Mouse (Mus musculus) G1E (cell line): ENCODE measurements around the gene Ptprn. TPM values are rescaled to one million over a fixed set of nuclear protein-coding genes. Genes with fewer than 3 reads are reported as not detected.

Experiments
- ATAC-seq: 2 replicates; pipeline ENCODE4 v1.8.0; 2016; ENCODE audit warnings: mild to moderate bottlenecking; ENCODE audit not compliant: insufficient number of reproducible peaks, poor library complexity, low FRiP score, severe bottlenecking; ENCODE audit errors: extremely low read depth
- DNase-seq: peaks from one replicate; pipeline ENCODE4 v3.0.0; 2012; ENCODE audit warnings: low spot score
- H3K27me3 ChIP-seq: 2 replicates; pipeline ENCODE4 v1.6.1; 2012; ENCODE audit warnings: mild to moderate bottlenecking, low read length, inconsistent platforms; ENCODE audit not compliant: insufficient read depth
- H3K36me3 ChIP-seq: replicated peaks from 2 replicates; pipeline ENCODE3; 2012; ENCODE audit warnings: mild to moderate bottlenecking, inconsistent platforms
- H3K4me1 ChIP-seq: 2 replicates; pipeline ENCODE4 v1.6.1; 2012; ENCODE audit warnings: low read depth, low read length, inconsistent platforms, mixed read lengths; ENCODE audit not compliant: insufficient read depth
- H3K4me3 ChIP-seq: 2 replicates; pipeline ENCODE4 v1.5.1; 2012; ENCODE audit warnings: low read depth, mild to moderate bottlenecking, inconsistent platforms, low read length, moderate library complexity, mixed read lengths
- H3K9me3 ChIP-seq: replicated peaks from 2 replicates; pipeline ENCODE4 v1.6.1; 2012; ENCODE audit warnings: inconsistent platforms
- CTCF ChIP-seq: IDR thresholded peaks from 2 replicates; pipeline ENCODE4 v1.5.1; 2012; ENCODE audit warnings: low read depth, low read length, inconsistent platforms, mixed read lengths
- GATA1 ChIP-seq: IDR thresholded peaks from 2 replicates; pipeline ENCODE4 v1.6.1; 2012; ENCODE audit warnings: borderline replicate concordance, low read length, inconsistent platforms, mixed read lengths
- GATA2 ChIP-seq: IDR thresholded peaks from 2 replicates; pipeline ENCODE4 v1.6.1; 2012; ENCODE audit warnings: low read depth, low read length, inconsistent platforms, borderline replicate concordance
- POLR2AphosphoS5 ChIP-seq: IDR thresholded peaks from 2 replicates; pipeline ENCODE4 v1.6.1; 2012; ENCODE audit warnings: low read depth, low read length, inconsistent platforms; ENCODE audit not compliant: insufficient replicate concordance
- TAL1 ChIP-seq: conservative IDR thresholded peaks from 2 replicates; pipeline ENCODE4 v1.6.1; 2012; ENCODE audit warnings: low read depth, low read length, inconsistent platforms, mixed read lengths
- polyA plus RNA-seq: library from polyadenylated mRNA; stranded (reverse); fragments of >175 nt; gene quantifications from 2 replicates; pipeline ENCODE4 v1.2.3, GENCODE M21; 2012
- total RNA-seq, 2 experiments: library from RNA; stranded (forward) in 1 of 2; stranded (reverse) in 1 of 2; fragments of 200-1000 nt in 1 of 2; fragments of >200 nt in 1 of 2; fragmentation: Nextera tagmentation in 1 of 2; gene quantifications; 2 replicates each; pipeline ENCODE4 v1.2.3; 2014 to 2017

Ptprn gene
- total and polyA plus RNA-seq, 3 experiments, result 0.03 to 0.11 TPM; not detected in 1

- H3K4me1 ChIP-seq, result 0 out of 2 replicates have a peak, but pooled peaks cover 2% of the 10 kb centered on the region
- DNase-seq (no peak), ATAC-seq (no peak)
- TF ChIP-seq TAL1, result no peak
- TF ChIP-seq CTCF, result no peak
- TF ChIP-seq GATA2, result no peak
- TF ChIP-seq GATA1, result no peak
- TF ChIP-seq POLR2AphosphoS5, result no peak
- no peaks in the 10 kb centered on the region for H3K9me3 ChIP-seq
- H3K27me3 ChIP-seq, result peaks cover 32% of the 10 kb centered on the region
- H3K4me3 ChIP-seq, result no peak overlapping the region
- H3K36me3 ChIP-seq, result no peaks in the 10 kb centered on the region
These were observed 27.0 kb upstream of the Ptprn start for GRCm38 (mm10) chr1:75291321-75291720.

- Histone ChIP-seq H3K36me3 (no peaks in the 10 kb centered on the region), H3K4me1 (0 out of 2 replicates have a peak, but pooled peaks cover 2% of the 10 kb centered on the region), H3K27me3 (peaks cover 28% of the 10 kb centered on the region), H3K9me3 (no peaks in the 10 kb centered on the region), H3K4me3 (no peak overlapping the region)
- ATAC-seq (no peak), DNase-seq (peak; percentile 21)
- TF ChIP-seq POLR2AphosphoS5 (no peak), GATA2 (no peak), GATA1 (no peak), CTCF (no peak), TAL1 (no peak)
These were observed 26.3 kb upstream of the Ptprn start for GRCm38 (mm10) chr1:75290582-75290981.

DNA sequence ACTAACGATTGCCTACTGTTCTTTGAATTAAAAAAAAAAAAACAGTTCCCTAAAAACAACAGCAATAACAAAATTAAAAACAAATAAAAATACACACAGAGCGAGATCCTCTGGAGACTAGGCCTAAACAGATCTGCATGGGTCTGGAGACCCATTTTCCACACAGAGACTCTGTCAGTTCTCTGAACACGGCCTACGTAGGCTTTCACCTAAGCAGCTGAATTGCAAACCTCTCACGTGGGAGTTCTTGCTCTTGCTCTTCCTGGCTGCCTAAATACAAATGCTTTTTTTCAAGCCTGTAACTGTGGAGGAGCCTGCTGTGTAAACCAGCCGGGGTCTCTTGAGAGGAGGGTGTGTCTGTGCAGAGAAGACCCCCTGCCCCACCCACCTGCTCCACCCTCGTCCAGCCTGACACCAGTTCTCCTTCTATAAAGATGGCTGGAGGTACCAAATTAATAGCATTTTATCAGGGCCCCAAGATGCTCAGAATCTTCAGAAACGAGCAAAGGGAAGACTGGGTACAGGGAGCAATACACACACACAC lies 25.7 kb upstream of the Ptprn start:
- DNase-seq, result no peak
- Histone ChIP-seq H3K27me3 (peaks cover 28% of the 10 kb centered on the region), H3K4me1 (0 out of 2 replicates have a peak, but pooled peaks cover 2% of the 10 kb centered on the region), H3K9me3 (no peaks in the 10 kb centered on the region), H3K4me3 (no peak overlapping the region), H3K36me3 (no peaks in the 10 kb centered on the region)
- TF ChIP-seq TAL1 (no peak), GATA1 (no peak), CTCF (no peak), POLR2AphosphoS5 (no peak), GATA2 (no peak)
- ATAC-seq, result no peak

- DNase-seq, result no peak
- Histone ChIP-seq H3K27me3 (peaks cover 27% of the 10 kb centered on the region), H3K4me1 (0 out of 2 replicates have a peak, but pooled peaks cover 2% of the 10 kb centered on the region), H3K4me3 (no peak overlapping the region), H3K9me3 (no peaks in the 10 kb centered on the region), H3K36me3 (no peaks in the 10 kb centered on the region)
- no peak for ATAC-seq
- TF ChIP-seq GATA1 (no peak), CTCF (no peak), POLR2AphosphoS5 (no peak), GATA2 (no peak), TAL1 (no peak)
These were observed 25.1 kb upstream of the Ptprn start for GRCm38 (mm10) chr1:75289376-75289775.

DNA sequence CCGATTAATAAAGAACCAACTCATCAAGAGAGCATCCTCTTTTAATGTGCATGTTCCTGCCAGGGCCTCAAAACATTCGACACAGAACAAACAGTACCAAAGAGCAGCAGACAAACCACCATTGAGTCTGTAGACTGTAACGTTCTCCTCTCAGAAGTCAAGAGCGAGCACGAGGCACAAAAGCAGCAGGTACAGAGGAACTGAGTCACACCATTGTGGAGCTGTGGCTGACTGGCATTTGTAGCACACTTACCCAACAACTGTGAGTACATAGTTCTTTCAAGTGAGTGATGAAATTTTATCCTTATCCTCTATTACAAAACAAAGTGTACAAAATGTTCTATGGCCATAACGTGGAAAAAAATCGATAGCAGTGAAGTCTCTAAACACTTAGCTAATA lies 20.6 kb upstream of the Ptprn start:
- H3K9me3 ChIP-seq, result peaks cover 3% of the 10 kb centered on the region; the same call in 1 of the 2 replicates
- H3K4me3 ChIP-seq, result no peak overlapping the region
- H3K36me3 ChIP-seq, result no peaks in the 10 kb centered on the region
- no peak for ATAC-seq
- H3K4me1 ChIP-seq, result no peaks in the 10 kb centered on the region
- DNase-seq, result no peak
- H3K27me3 ChIP-seq, result peaks cover 18% of the 10 kb centered on the region
- TF ChIP-seq GATA1, result no peak
- no peak for TF ChIP-seq TAL1
- no peak for TF ChIP-seq CTCF
- TF ChIP-seq POLR2AphosphoS5, result no peak
- no peak for TF ChIP-seq GATA2

- no peak overlapping the region for H3K4me3 ChIP-seq
- peaks cover 3% of the 10 kb centered on the region; the same call in 1 of the 2 replicates for H3K9me3 ChIP-seq
- H3K27me3 ChIP-seq, result peaks cover 14% of the 10 kb centered on the region; the same call in 1 of the 2 replicates
- ATAC-seq (no peak), DNase-seq (no peak)
- TF ChIP-seq POLR2AphosphoS5, result no peak
- no peaks in the 10 kb centered on the region for H3K36me3 ChIP-seq
- H3K4me1 ChIP-seq, result no peaks in the 10 kb centered on the region
These were observed 18.7 kb upstream of the Ptprn start for GRCm38 (mm10) chr1:75283017-75283416.

- Histone ChIP-seq H3K36me3 (no peaks in the 10 kb centered on the region), H3K4me1 (no peaks in the 10 kb centered on the region), H3K27me3 (peaks cover 8% of the 10 kb centered on the region; the same call in 1 of the 2 replicates), H3K9me3 (peaks cover 3% of the 10 kb centered on the region; the same call in 1 of the 2 replicates), H3K4me3 (no peak within 1 kb of the TSS)
- DNase-seq (no peak), ATAC-seq (no peak)
- TF ChIP-seq GATA1 (no peak), GATA2 (no peak), TAL1 (no peak)
These were observed 13.9 kb upstream of the Ptprn start, which contains the start of gene Resp18 for GRCm38 (mm10) chr1:75278228-75278627. TSS of gene Resp18 (minus strand) at chr1:75278415.
